Mouse (Mus musculus) cerebral cortex, adult 2 months (tissue): ENCODE measurements around the gene Far2.

Experiments used
- WGBS: fragments of 180-500 bp; shearing (Covaris S2); methylation state at CpG from one replicate; pipeline ENCODE4 v1.1.7; 2018; 5-methylcytosine and 5-hydroxymethylcytosine counted together

Gene Far2

DNA sequence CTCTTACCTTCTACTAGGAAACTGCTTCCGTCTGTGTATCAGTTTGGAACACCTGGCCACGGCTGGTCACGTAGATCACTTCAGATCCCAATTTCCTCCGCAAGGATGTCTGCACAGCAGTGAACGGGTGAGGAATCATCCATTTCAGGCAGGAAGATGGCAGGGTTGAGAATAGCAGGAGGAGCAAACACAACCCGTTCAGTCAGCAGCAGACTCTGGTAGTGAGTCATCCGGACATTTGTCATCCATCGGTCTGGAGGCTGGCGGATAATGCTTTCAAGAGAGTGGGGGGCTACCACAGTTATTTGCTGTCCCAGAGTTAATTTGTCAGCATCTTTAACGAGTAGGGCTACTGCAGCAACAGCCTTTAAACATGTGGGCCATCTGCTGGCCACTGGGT lies 79.8 kb downstream of the Far2 start:
- WGBS: 47% methylated on average over 10 of the region's 10 CpGs

DNA sequence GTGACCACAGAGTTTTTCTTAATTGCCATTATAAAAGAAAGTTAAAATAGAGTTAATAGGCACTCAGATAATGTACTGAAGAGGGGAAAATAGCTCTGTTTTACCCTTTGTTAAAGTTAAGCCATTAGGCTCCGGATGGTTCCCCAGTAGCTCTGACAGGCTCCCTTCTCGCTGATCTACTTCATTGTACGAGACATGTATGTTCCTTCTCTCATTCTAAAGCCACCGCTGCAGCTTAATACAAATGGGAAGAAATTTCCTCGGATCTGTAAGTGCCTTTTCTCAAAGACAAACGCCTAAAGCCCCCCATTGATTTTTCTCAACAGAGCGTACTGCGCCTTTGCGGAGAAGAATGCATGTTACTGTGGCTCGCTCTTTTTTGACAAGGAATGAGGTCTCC lies 85.3 kb downstream of the Far2 start:
- WGBS: 73% methylated on average over 10 of the region's 10 CpGs

DNA sequence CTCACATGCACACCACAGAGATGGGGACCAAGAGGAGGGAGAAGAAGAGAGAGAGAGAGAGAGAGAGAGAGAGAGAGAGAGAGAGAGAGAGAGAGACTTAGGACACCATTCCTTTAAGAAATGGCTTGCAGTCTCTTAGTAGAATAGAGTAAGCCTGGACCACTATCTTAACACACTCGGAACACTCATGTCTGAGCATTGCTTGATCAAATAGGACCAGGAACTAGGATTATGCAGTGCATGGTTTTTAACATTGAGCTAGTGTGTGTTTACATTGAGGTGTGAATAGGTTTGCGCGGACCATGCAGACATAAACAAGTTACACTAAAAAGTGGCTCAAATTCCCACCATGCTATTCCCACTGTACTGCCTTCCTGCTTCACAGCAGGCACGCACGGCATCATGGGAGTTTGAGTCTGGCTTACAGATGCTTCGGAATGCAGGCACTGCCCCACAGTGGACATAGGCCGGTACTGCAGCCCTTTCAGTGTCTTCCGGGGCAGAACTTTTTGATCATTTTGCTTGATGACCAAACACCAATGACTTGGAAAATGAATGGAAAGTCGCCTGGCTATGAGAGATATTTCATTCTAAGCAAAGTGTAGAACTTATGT lies 88.8 kb downstream of the Far2 start:
- WGBS: 24% methylated on average over 9 of the region's 9 CpGs

DNA sequence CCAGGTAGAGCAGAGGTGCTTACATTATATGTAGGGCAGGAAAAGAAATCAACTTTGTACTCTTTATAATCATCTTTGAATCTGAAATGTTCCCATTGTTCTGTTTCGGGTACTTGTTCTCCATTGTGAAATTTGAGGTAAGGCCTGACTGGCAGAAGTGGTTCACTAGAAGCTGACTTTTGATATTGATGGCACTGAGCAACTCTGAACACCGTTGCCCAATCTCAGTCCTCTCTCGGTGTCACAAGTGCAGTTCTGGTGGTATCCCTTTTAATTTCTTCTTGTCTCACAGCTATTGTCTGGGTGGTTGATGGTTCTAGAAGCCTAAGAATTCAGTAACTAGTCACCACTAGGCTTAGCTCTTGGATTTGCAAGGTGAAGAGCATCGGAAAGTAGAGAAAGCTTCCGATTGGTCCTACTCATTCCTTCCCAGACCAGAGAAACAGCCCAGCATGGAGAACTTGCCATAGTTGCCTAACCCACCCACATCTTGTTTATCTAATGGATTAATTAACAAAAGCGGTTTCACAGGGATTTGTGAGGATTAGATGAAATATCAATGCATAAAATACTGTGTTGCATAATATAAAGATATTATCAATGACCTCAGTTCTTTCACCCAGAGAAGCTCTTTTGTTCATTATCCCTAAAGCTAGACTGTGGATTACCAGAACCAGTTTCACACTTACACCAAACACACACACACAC lies 92.4 kb downstream of the Far2 start:
- 93% methylated on average over 6 of the region's 6 CpGs for WGBS

DNA sequence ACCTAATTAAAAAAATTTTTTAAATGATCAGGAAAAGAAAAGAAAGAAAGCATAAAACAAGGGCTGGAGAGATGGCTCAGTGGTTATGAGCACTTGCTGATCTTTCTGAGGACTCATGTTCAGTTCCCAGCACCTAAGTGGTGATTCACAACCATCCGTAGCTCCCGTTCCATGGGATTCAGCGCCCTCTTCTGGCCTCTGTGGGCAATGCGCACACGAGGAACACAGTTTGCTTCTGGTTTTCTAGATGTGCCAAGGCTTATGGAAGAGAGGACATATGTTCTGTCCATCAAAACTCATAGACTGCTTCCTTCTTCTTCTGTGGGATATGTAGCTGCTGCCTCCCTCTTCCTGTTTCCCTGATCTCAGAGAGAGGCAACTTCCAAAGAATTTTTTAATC lies 94.8 kb downstream of the Far2 start:
- 84% methylated on average over 5 of the region's 5 CpGs for WGBS

DNA sequence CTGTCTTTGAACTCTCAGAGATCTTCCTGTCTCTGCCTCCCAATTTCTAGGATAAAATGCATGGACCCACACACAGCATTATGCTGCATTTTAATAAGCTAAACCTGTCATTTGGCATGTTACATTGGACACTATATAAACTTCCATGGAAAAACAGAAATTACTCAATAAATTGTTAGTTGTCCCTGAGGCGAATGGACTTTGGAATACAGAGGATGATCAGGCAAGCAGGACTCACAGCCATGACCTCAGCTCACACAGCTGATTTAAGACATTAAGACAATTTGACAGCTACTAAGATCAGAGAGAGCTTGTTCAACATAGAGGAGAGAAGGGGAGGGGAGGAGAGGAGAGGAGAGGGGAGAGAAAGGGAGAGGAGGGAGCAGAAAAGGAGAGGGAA lies 95.4 kb downstream of the Far2 start:
- 98% methylated on average over 1 of the region's 1 CpGs for WGBS

DNA sequence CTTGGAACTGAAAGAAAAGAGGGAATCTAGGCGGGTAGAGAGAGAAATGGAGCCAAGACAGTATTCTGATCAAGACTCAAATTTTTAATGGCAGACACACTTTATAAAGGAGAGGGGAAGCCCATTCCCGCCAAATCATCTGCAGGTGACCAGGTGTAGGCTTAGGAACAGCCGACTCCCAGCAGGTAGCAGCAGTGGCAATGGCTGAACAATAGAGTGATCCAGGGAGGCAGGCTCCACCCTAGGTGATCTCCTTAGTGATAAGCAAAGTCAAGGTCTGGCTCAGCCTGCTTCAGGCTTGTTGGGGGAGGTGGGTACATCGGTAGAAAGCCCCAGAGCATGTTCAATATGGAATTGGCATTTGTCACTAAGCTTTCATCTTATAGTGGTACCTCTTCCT lies 105.2 kb downstream of the Far2 start:
- 74% methylated on average over 4 of the region's 4 CpGs for WGBS

DNA sequence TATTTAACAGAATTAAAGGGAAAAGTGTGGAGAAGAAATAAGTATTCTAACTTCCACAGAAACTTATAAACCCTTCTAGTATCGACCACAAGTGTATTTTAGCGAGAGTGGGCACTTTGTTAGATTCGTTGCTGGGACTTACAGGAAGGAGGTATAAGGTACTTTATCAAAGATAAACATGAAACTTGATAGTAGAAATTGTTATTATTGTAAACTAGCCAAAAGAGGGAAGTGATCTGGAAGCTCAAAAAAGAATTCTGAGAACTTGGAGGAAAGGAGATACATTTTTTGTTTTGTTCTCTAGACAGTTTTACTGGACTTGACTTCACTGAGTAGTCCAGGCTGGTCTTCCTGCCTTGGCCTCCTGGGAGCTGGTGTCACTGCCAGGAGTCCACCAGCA lies 125.8 kb downstream of the Far2 start:
- WGBS: 88% methylated on average over 3 of the region's 3 CpGs

DNA sequence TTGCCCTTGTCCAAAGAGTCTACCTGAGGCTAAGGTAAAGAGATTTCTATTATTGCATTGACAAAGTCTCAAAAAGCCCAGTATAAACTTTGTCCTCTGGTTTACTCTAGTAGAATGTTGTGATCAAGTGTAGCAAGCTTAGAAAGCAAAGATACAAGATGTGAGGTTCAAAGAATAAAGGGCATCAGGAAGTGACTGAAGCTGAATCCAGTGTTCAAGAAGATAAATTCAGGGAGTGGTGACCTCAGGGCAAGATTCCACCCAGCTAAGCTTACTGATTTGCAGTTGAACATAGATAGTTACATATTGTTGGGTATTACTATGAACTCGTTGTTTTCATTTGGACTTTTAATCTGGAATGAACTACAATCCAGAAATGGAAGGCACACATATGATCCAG lies 138.6 kb downstream of the Far2 start:
- WGBS: 86% methylated on average over 1 of the region's 1 CpGs

DNA sequence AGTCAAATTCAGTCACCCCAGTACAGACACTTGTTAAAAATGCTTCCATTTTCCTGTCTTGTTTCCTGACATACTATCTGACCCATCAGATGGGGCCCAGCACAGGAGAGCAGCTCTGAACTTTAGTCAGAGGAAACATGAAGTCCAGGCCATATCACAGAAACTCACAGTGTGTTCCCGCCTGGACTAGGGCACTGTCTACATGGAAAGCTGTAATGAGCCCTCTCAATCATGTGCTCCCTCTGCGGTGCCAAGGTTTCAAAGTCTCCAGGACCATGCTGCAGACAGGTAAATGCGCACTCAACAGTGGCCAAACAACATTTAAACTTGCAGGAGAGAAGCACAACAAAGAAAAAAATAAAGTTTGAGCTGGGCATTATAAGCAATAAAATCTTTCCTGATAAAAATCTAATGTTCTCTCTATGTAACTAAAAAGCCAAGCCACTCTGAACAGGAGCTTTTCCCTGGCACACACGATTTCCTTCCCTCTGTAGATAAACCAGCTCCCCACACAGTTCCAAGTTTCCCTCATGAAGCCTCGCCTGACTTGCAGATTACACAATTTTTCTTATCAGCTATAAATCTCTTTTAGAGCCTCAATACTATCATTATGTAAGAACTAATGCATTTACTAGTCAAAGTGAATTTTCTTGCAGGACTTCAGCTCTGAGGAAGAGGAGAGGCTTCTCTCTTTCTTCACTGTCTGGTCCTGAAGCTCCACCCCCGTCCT lies 147.1 kb downstream of the Far2 start:
- WGBS: 81% methylated on average over 6 of the region's 6 CpGs

DNA sequence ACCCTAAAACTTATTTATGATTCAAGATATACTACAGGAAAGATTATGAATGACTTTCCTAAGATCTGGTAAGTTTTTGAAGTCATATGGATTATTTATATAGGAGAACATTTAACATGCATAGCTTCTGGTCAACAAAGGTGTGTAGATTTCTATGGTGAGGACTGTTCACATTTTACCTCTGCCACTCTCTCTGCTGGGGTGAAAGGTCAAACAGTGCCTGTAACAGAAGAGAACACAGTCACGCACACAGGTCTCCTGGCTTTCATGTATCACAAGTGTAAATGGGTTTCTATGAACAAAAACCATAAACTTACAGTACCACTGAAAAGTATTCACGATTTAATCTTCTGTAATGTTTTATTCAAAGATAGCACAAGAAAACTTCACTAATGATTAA lies 152.1 kb downstream of the Far2 start:
- 92% methylated on average over 2 of the region's 2 CpGs for WGBS

DNA sequence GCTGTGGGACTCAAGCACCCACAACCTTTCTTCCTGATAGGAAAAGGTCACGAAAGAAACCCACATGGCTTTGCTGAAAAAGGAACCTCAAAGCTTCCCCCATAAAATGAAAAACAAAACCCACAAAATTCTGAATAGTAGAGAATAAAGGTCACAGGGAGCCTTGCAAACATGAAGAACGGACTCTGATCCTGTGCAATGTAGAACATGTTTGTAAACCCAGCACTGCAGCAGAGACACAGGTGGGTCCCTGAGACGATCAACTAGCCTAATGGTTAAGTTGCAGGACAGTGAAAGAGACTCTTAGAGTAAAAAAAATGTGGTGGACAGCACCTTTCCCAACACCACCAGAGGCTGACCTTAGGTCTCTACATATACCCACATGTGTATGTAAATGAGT lies 152.7 kb downstream of the Far2 start:
- WGBS: 88% methylated on average over 3 of the region's 3 CpGs

DNA sequence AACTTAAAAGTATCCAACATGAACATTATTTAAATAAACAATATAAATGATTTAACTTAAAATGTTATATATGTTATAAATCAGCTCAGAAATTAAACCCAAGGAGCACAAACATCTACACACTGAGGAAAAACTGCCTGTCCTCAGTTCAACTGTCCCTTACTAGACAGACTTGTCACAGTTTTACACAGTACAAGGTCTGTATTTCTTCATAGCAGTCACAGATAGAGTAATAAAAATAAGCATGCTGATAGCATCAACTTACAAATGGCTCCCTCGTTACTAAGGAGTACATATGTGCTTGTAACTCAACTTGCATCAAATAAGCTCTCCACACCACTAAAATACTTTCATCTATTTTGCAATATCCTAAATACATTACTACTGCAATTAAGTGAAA lies 158.1 kb downstream of the Far2 start:
- 62% methylated on average over 1 of the region's 1 CpGs for WGBS

DNA sequence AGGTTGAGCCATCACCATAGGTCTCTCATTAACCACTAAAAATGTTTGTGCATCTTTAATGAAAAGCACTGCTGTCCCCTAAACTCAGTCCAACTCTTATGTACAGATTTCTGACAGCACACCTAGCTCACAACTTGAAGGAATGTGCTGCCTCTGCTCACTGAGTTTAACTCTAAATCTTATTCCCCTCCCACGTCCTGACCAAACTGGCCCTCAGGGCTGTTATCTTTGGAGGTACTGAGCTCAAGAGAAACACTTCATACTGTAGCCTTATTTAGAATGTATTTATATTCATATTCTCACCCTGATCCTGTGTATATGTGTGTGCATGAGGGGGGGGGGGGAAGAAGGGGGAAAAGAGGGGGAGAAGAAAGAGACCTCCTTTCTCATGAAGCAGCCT lies 160.5 kb downstream of the Far2 start:
- WGBS: 65% methylated on average over 1 of the region's 1 CpGs

DNA sequence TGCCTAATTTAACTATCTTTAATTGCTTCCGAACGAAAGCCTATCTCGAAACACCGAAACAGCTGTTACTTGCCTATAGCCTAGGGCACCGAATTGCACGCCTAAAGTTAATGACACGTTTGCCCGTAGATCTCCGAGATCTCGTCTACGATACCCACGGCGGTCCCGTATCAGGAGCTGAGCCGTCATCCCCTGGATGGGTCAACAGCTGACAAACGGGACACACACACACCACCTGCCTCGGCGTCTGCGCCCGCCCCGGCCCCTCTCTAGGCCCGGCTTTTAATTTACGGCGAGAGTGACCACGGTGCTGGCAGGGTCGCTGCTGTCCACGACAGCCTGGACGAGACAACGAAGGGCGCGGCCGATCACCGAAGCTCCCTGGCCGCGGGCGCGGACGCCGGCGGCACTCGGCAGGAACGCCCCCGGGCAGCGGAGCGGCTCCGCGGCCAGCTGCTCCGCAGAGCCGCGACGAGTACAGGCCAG lies 164.4 kb downstream of the Far2 start:
- under 1% methylated on average over 51 of the region's 51 CpGs for WGBS

DNA sequence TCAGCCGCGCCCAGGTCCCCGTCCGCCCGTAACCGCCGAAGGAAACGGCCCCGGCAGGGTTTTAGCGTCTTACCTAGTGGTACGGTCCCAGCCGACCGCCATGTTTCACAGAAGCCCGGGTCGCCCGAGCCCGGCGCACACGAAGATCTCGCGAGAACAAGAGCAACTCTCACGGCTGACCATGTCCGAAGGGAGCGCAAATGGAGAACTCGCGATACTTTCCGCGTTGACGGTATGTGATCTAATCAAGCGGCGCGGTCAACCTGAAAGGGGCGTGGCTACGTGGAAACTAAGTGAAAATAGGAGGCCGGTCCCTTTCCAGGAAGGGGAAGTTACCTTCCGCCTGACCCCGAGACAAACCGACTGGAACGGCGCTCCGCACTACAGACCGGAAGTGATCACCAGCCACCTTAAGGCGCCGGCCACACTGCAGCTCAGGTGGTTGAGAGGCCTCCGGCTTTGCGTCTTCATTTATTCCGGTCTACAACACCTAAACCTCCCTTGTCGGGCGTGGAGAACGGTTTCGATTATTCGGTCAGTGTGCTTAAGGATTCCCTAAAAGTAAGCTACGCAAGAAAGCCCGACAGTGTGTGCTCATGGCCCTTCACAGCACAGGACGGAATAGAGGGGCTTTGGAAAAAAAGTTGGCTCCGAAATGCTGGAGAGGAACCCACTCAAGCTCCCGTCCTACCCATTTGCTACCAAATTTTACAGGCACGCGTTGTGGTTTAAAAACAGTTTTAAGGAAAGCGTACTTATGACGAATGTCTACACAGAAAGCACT lies 165.0 kb downstream of the Far2 start, which contains the start of gene Ergic2:
TSS of gene Ergic2 (minus strand) at position 478 of the 784 bp plus-strand sequence.
- under 1% methylated on average over 61 of the region's 61 CpGs for WGBS

DNA sequence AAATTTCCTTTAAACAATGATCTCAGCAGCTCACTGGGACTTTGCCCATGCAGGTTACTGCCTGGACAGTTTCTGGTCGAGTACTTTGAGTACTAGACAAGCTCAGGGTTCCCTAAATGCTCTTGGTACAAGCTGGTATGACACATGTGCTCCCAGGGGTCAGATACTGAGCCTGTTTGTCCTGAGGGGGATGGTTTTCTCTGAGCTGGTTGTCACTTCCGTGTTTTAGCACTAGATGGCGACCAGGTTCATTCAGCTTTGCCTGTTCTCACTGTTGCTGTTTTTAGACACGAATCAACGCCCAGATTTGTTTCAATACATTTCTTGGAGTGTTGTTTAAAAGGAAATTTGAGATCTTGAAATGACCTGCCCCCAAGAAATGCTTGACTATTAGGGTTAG lies 167.7 kb downstream of the Far2 start:
- 1% methylated on average over 5 of the region's 5 CpGs for WGBS

DNA sequence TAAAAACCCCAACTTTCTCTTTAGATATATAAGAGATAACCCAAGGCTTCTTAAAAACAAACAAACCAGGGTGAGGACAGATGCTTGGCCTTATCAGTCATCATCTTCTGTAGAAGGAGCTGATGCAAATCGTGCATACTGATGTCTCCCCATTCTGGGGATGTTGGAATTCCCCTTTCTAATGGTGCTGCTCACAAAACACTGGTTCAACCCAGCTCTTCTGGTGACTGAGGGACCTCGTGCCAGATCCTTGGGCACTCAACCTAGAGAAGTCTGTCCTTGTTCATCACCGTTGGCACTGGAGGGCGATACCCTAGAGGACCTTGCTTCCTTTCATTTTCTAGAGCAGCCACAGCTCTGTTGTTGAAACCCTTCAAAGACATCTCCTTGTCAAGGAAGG lies 169.7 kb downstream of the Far2 start:
- WGBS: 88% methylated on average over 4 of the region's 4 CpGs

DNA sequence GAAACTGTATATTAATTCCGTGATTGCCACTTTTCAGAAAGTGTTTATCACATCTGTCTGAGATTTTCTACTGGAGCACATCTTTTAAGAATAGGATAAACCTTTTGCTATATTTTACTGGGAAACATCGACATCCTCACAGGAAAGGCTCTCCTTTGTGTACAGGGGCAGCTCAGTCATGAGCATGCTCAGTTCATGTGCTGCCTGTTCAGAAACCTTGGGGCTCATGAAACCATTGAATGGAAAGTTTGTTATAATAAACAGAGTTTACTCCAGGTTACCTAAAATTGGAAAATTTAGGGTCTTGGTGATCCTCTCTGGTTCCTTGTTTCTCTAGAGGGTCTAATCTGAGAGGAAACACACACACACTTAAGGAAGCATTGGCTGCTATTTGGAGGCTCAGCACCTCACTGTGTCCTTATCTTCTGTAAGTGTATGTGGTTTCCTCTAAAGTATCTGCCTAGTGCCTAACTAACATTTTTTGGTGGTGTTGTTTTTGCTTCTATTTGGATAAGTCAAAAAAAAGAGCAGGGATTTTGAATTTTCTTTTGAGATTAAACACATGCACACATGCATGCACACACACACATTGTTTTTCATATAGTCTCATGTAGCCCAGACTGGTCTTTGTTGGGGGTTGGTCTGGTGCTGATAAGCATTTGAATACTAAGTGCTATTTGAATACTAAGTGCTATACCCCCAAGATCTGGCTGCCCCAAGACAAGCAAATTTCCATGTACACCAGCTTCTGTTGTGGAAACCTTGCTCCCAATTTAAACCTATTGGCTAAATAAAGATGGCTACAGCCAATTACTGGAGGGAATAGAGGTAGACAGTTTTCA lies 171.4 kb downstream of the Far2 start:
- WGBS: 86% methylated on average over 2 of the region's 2 CpGs

DNA sequence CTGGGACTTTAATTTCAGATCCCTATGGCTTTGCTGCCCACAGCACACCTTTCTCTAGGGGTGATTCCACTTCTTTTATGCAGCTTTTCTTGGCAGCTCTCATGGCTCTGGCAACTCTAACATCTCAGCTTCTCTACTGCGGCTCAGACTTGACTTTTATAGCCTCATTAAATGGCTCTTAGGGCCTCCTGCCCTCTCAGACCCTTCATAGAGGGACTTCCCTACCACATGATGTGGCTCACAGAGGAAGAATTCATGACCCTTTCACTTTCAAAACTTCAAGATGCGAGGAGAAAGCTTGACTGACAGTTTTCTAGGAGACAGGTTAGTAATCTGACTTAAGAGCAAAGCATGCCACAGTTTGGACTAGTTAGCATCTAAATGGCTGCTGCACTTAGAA lies 175.6 kb downstream of the Far2 start:
- 71% methylated on average over 2 of the region's 2 CpGs for WGBS

DNA sequence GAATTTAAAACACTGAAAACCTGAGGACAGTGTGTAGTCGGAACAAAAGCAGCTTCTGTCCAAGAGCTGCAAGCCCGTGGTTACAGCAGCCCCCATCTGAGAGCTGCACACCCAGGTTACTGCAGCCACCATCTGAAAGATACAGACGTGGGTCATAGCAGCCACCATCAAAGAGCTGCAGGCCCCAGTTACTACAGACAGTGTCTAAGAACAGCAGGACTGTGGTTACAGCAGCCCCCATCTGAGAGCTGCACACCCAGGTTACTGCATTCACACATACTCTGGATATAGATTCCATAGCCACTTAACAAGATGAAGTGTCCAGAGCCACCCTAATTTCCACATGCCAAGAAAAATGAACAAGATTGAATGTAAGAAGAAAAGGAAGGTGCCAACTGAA lies 180.5 kb downstream of the Far2 start:
- 59% methylated on average over 3 of the region's 3 CpGs for WGBS
